Mouse (Mus musculus): ENCODE data around the gene Lrmda.

GRCm38 (mm10) chr14:22042146-22042545 lies 22.6 kb downstream of the Lrmda start:
- TF ChIP-seq HCFC1 (IDR thresholded peaks at IDR 0.05; ENCODE audit: low read depth, low read length) (no peak), MAZ (IDR thresholded peaks at IDR 0.05; ENCODE audit: low read depth, low read length) (no peak), TCF12 (IDR thresholded peaks at IDR 0.05; ENCODE audit: low read depth, low read length) (no peak), MAFK (IDR thresholded peaks at IDR 0.05; ENCODE audit: borderline replicate concordance, low read depth, low read length) (no peak), EP300 (IDR thresholded peaks at IDR 0.05; ENCODE audit: low read depth in 1 of 2, low read length in 2 of 2) (no peak), JUND (IDR thresholded peaks at IDR 0.05; ENCODE audit: low read depth, low read length) (no peak), MAX (IDR thresholded peaks at IDR 0.05; ENCODE audit: low read length) (no peak), ELF1 (IDR thresholded peaks at IDR 0.05; ENCODE audit: low read depth, low read length) (no peak), CTCF (IDR thresholded peaks at IDR 0.05 in 2 of 3, conservative IDR thresholded peaks at IDR 0.05 in 1 of 3; ENCODE audit: control insufficient read depth in 1 of 3, insufficient read depth in 1 of 3, low read depth in 2 of 3, low read length in 3 of 3, poor library complexity in 1 of 3, severe bottlenecking in 1 of 3) (no peak)
